Mouse (Mus musculus) CH12.LX (cell line): ENCODE results near the gene Ercc1. TPM values are rescaled to one million over a fixed set of nuclear protein-coding genes. Genes with fewer than 3 reads are reported as not detected.

Experiments used
- polyA plus RNA-seq: library from polyadenylated mRNA; unstranded; fragments of >175 nt; gene quantifications from 2 replicates; pipeline ENCODE4 v1.2.1, GENCODE M21; 2012; ENCODE audit warnings: low read depth; ENCODE audit not compliant: insufficient read length
- total RNA-seq, 2 experiments: library from RNA; depleted of rRNA; stranded (reverse); fragments of 300-350 nt in 1 of 2; fragments of >200 nt in 1 of 2; gene quantifications; 2 replicates each; pipeline ENCODE4 v1.2.3; 2012 to 2014

Gene Ercc1
- total and polyA plus RNA-seq, 3 experiments = 26.9 to 28.2 (median 27.7) TPM

Other genes with a start within 250 kb of the Ercc1 start
Only the 20 nearest of the 25 such genes appear.
- gene Qpctl, start 195.5 kb upstream of the Ercc1 start, total RNA-seq (2012; rRNA removed) = 9.3 and 9.8 TPM in 2 replicates
- gene Qpctl, start 195.5 kb upstream of the Ercc1 start, total RNA-seq (2014; rRNA removed) = 5.1 and 5.2 TPM in 2 replicates
- gene Qpctl, start 195.5 kb upstream of the Ercc1 start, polyA plus RNA-seq = 9.2 and 9.6 TPM in 2 replicates
- 348 and 408 TPM in 2 replicates for gene Snrpd2, start 195.1 kb upstream of the Ercc1 start, total RNA-seq (2012; rRNA removed)
- 178 and 213 TPM in 2 replicates for gene Snrpd2, start 195.1 kb upstream of the Ercc1 start, total RNA-seq (2014; rRNA removed)
- 177 and 193 TPM in 2 replicates for gene Snrpd2, start 195.1 kb upstream of the Ercc1 start, polyA plus RNA-seq
- gene Gipr, start 178.7 kb upstream of the Ercc1 start, total RNA-seq (2012; rRNA removed) = 0.04 TPM in 1 of 2 replicates, not detected in the other
- gene Gipr, start 178.7 kb upstream of the Ercc1 start, total RNA-seq (2014; rRNA removed) = not detected in 2 replicates
- gene Gipr, start 178.7 kb upstream of the Ercc1 start, polyA plus RNA-seq = 0.11 and 0.12 TPM in 2 replicates
- gene Eml2, start 168.4 kb upstream of the Ercc1 start, total RNA-seq (2012; rRNA removed) = 32.4 and 52.4 TPM in 2 replicates
- 12.3 and 15.6 TPM in 2 replicates for gene Eml2, start 168.4 kb upstream of the Ercc1 start, total RNA-seq (2014; rRNA removed)
- gene Eml2, start 168.4 kb upstream of the Ercc1 start, polyA plus RNA-seq = 29.1 and 30.8 TPM in 2 replicates
- 0.04 and 0.08 TPM in 2 replicates for gene Gpr4, start 132.2 kb upstream of the Ercc1 start, total RNA-seq (2012; rRNA removed)
- gene Gpr4, start 132.2 kb upstream of the Ercc1 start, total RNA-seq (2014; rRNA removed) = not detected in 2 replicates
- 0.14 and 0.31 TPM in 2 replicates for gene Gpr4, start 132.2 kb upstream of the Ercc1 start, polyA plus RNA-seq
- gene Opa3, start 116.4 kb upstream of the Ercc1 start, total RNA-seq (2012; rRNA removed) = 11.9 and 15.7 TPM in 2 replicates
- 8.6 and 9.4 TPM in 2 replicates for gene Opa3, start 116.4 kb upstream of the Ercc1 start, total RNA-seq (2014; rRNA removed)
- 20.0 and 21.2 TPM in 2 replicates for gene Opa3, start 116.4 kb upstream of the Ercc1 start, polyA plus RNA-seq
- gene Vasp, start 73.0 kb upstream of the Ercc1 start, total RNA-seq (2012; rRNA removed) = 109 and 114 TPM in 2 replicates
- gene Vasp, start 73.0 kb upstream of the Ercc1 start, total RNA-seq (2014; rRNA removed) = 122 and 125 TPM in 2 replicates
- 191 and 240 TPM in 2 replicates for gene Vasp, start 73.0 kb upstream of the Ercc1 start, polyA plus RNA-seq
- gene Ppm1n, start 64.7 kb upstream of the Ercc1 start, total RNA-seq (2012; rRNA removed) = not detected in 2 replicates
- gene Ppm1n, start 64.7 kb upstream of the Ercc1 start, total RNA-seq (2014; rRNA removed) = not detected in 2 replicates
- gene Ppm1n, start 64.7 kb upstream of the Ercc1 start, polyA plus RNA-seq = not detected in 2 replicates
- 0.72 and 1.0 TPM in 2 replicates for gene Rtn2, start 62.2 kb upstream of the Ercc1 start, total RNA-seq (2012; rRNA removed)
- gene Rtn2, start 62.2 kb upstream of the Ercc1 start, total RNA-seq (2014; rRNA removed) = 0.43 and 0.56 TPM in 2 replicates
- gene Rtn2, start 62.2 kb upstream of the Ercc1 start, polyA plus RNA-seq = 0.76 and 0.80 TPM in 2 replicates
- gene Fosb, start 34.7 kb upstream of the Ercc1 start, total RNA-seq (2012; rRNA removed) = 0.08 and 0.13 TPM in 2 replicates
- gene Fosb, start 34.7 kb upstream of the Ercc1 start, total RNA-seq (2014; rRNA removed) = not detected in 2 replicates
- 0.27 and 0.56 TPM in 2 replicates for gene Fosb, start 34.7 kb upstream of the Ercc1 start, polyA plus RNA-seq
- 22.6 and 33.2 TPM in 2 replicates for gene Cd3eap, start 14.7 kb downstream of the Ercc1 start, total RNA-seq (2012; rRNA removed)
- gene Cd3eap, start 14.7 kb downstream of the Ercc1 start, total RNA-seq (2014; rRNA removed) = 14.4 and 15.9 TPM in 2 replicates
- 36.8 and 36.9 TPM in 2 replicates for gene Cd3eap, start 14.7 kb downstream of the Ercc1 start, polyA plus RNA-seq
- 0.42 and 0.68 TPM in 2 replicates for gene Ppp1r13l, start 15.0 kb downstream of the Ercc1 start, total RNA-seq (2012; rRNA removed)
- 0.11 TPM in 1 of 2 replicates, not detected in the other for gene Ppp1r13l, start 15.0 kb downstream of the Ercc1 start, total RNA-seq (2014; rRNA removed)
- 1.3 and 1.4 TPM in 2 replicates for gene Ppp1r13l, start 15.0 kb downstream of the Ercc1 start, polyA plus RNA-seq
- 40.6 and 43.8 TPM in 2 replicates for gene Ercc2, start 37.2 kb downstream of the Ercc1 start, total RNA-seq (2012; rRNA removed)
- 29.0 and 30.0 TPM in 2 replicates for gene Ercc2, start 37.2 kb downstream of the Ercc1 start, total RNA-seq (2014; rRNA removed)
- 31.7 and 33.5 TPM in 2 replicates for gene Ercc2, start 37.2 kb downstream of the Ercc1 start, polyA plus RNA-seq
- gene Klc3, start 59.3 kb downstream of the Ercc1 start, total RNA-seq (2012; rRNA removed) = 3.9 and 4.4 TPM in 2 replicates
- gene Klc3, start 59.3 kb downstream of the Ercc1 start, total RNA-seq (2014; rRNA removed) = 0.17 TPM in 1 of 2 replicates, not detected in the other
- not detected in 2 replicates for gene Klc3, start 59.3 kb downstream of the Ercc1 start, polyA plus RNA-seq
- gene Ckm, start 60.0 kb downstream of the Ercc1 start, total RNA-seq (2012; rRNA removed) = 0.21 and 0.47 TPM in 2 replicates
- 0.08 and 0.92 TPM in 2 replicates for gene Ckm, start 60.0 kb downstream of the Ercc1 start, total RNA-seq (2014; rRNA removed)
- gene Ckm, start 60.0 kb downstream of the Ercc1 start, polyA plus RNA-seq = not detected in 2 replicates
- 5.2 and 7.3 TPM in 2 replicates for gene Mark4, start 114.0 kb downstream of the Ercc1 start, total RNA-seq (2012; rRNA removed)
- gene Mark4, start 114.0 kb downstream of the Ercc1 start, total RNA-seq (2014; rRNA removed) = 1.7 and 1.9 TPM in 2 replicates
- gene Mark4, start 114.0 kb downstream of the Ercc1 start, polyA plus RNA-seq = 9.6 and 11.9 TPM in 2 replicates
- gene Exoc3l2, start 118.6 kb downstream of the Ercc1 start, total RNA-seq (2012; rRNA removed) = 0.08 TPM in 2 replicates
- not detected in 2 replicates for gene Exoc3l2, start 118.6 kb downstream of the Ercc1 start, total RNA-seq (2014; rRNA removed)
- not detected in 2 replicates for gene Exoc3l2, start 118.6 kb downstream of the Ercc1 start, polyA plus RNA-seq
- gene Bloc1s3, start 163.6 kb downstream of the Ercc1 start, total RNA-seq (2012; rRNA removed) = 5.1 and 6.7 TPM in 2 replicates
- 6.9 and 8.0 TPM in 2 replicates for gene Bloc1s3, start 163.6 kb downstream of the Ercc1 start, total RNA-seq (2014; rRNA removed)
- gene Bloc1s3, start 163.6 kb downstream of the Ercc1 start, polyA plus RNA-seq = 3.8 and 4.9 TPM in 2 replicates
- gene Trappc6a, start 163.6 kb downstream of the Ercc1 start, total RNA-seq (2012; rRNA removed) = 114 and 201 TPM in 2 replicates
- 72.2 and 77.8 TPM in 2 replicates for gene Trappc6a, start 163.6 kb downstream of the Ercc1 start, total RNA-seq (2014; rRNA removed)
- gene Trappc6a, start 163.6 kb downstream of the Ercc1 start, polyA plus RNA-seq = 37.2 and 41.1 TPM in 2 replicates
- gene Nkpd1, start 173.1 kb downstream of the Ercc1 start, total RNA-seq (2012; rRNA removed) = 0.92 and 1.9 TPM in 2 replicates
- 0.59 and 1.1 TPM in 2 replicates for gene Nkpd1, start 173.1 kb downstream of the Ercc1 start, total RNA-seq (2014; rRNA removed)
- 2.1 and 2.3 TPM in 2 replicates for gene Nkpd1, start 173.1 kb downstream of the Ercc1 start, polyA plus RNA-seq